Comparison of ENCODE assay signal across 14 mouse cellular contexts in the genomic region with DNA sequence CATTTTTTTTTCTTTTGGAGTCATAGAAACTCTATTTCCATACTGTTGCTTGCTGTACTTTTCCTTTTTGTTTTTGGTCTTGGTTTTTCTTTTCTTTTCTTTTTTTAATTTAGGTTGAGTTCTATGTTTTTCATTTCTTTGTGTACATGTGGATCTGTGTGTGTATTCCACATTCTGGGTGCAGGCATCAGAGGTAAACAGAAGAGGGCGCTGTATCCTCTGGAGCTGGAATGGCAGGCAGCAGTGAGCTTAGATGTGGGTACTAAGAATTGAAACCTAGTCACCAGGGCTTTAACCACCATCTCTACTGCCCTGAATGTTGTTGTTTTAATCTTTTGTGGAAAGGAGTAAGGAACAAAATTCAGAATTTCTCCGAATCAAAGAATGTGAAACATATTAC.
"Had no signal": no experiment of that assay in that cellular context is flagged by ENCODE, and none has a peak within 500 bp of the region (broad histone marks: within the 10 kb centered on the region; RNA-seq: fewer than 3 reads in every experiment).

No protein-coding gene starts in this region.

- H3K9me3 ChIP-seq: limb, embryonic 15.5 days; liver, embryonic 12.5 days; midbrain, embryonic 10.5 days; neural tube, embryonic 12.5 days had no signal

- H3K27me3 ChIP-seq: limb, embryonic 15.5 days; liver, embryonic 12.5 days; neural tube, embryonic 12.5 days had no signal

- H3K9ac ChIP-seq: limb, embryonic 15.5 days; liver, embryonic 12.5 days; neural tube, embryonic 12.5 days had no signal

- H3K4me1 ChIP-seq: liver, embryonic 12.5 days; midbrain, embryonic 10.5 days; neural tube, embryonic 12.5 days had no signal

- H3K36me3 ChIP-seq: limb, embryonic 15.5 days; liver, embryonic 12.5 days; midbrain, embryonic 10.5 days; neural tube, embryonic 12.5 days had no signal

- H3K4me2 ChIP-seq: limb, embryonic 15.5 days; liver, embryonic 12.5 days; neural tube, embryonic 12.5 days had no signal

- ATAC-seq: liver, embryonic 12.5 days had no signal

- DNase-seq: kidney, adult 9 months; kidney, postnatal 10 days; layer of hippocampus, postnatal 36 days; lung, postnatal 4 days; midbrain, embryonic 14.5 days; retina, postnatal 1 day; right cerebral cortex, postnatal 4 days; spleen, adult 18-20 months; thymus, adult 18-20 months; thymus, postnatal 14 days had no signal

- H3K27ac ChIP-seq: limb, embryonic 15.5 days; liver, embryonic 12.5 days; midbrain, embryonic 10.5 days; neural tube, embryonic 12.5 days had no signal

- H3K4me3 ChIP-seq: limb, embryonic 15.5 days; liver, embryonic 12.5 days; midbrain, embryonic 10.5 days; neural tube, embryonic 12.5 days had no signal
